In the genomic region with DNA sequence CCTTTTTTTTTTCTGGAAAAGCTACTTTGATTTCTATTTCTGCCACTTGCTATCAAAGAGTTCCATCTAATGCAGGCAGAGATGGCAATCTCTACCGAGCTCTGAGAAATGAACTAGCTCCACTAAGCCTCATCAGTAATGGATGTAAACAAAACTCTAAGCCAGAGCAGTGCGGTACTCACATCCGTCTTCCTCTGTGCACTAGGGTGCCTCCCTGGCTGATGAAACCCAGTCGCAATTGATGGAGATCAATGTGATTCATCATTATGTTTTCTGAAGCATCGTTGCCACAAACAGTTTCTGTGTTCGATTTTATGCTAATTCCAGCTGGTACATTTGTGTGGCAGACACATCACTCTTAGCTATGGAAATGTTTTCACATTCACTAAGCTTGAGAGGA, we compare ENCODE assay signal across 14 mouse cellular contexts.
"Had no signal": no experiment of that assay in that cellular context is flagged by ENCODE, and none has a peak within 500 bp of the region (broad histone marks: within the 10 kb centered on the region; RNA-seq: fewer than 3 reads in every experiment).

No protein-coding gene starts in this region.

- H3K4me2 ChIP-seq: limb, embryonic 12.5 days; midbrain, embryonic 13.5 days; neural tube, embryonic 13.5 days had no signal

- H3K9ac ChIP-seq: limb, embryonic 12.5 days; liver, embryonic 14.5 days; midbrain, embryonic 13.5 days; neural tube, embryonic 13.5 days had no signal

- ATAC-seq: midbrain, embryonic 13.5 days had no signal

- DNase-seq: kidney, postnatal 25 days; liver; lung, adult 18-20 months; lung, postnatal 36 days; retina, postnatal 1 day; right cerebral cortex, postnatal 4 days; spleen, adult 18-20 months; thymus, adult 2 months; thymus, postnatal 25 days had no signal

- H3K27me3 ChIP-seq: limb, embryonic 12.5 days; midbrain, embryonic 13.5 days; neural tube, embryonic 13.5 days had no signal

- H3K4me1 ChIP-seq: limb, embryonic 12.5 days; midbrain, embryonic 13.5 days; neural tube, embryonic 13.5 days had no signal

- H3K36me3 ChIP-seq: limb, embryonic 12.5 days; midbrain, embryonic 13.5 days; neural tube, embryonic 13.5 days had no signal

- H3K27ac ChIP-seq: left cerebral cortex, adult 2 months; limb, embryonic 12.5 days; liver, embryonic 14.5 days; midbrain, embryonic 13.5 days; neural tube, embryonic 13.5 days had no signal

- H3K4me3 ChIP-seq: left cerebral cortex, adult 2 months; limb, embryonic 12.5 days; midbrain, embryonic 13.5 days; neural tube, embryonic 13.5 days had no signal

- H3K9me3 ChIP-seq: limb, embryonic 12.5 days; midbrain, embryonic 13.5 days; neural tube, embryonic 13.5 days had no signal
